Mouse (Mus musculus) forebrain, postnatal 0 days (tissue): ENCODE data around the gene Serpinb1b. TPM values are rescaled to one million over a fixed set of nuclear protein-coding genes. Genes with fewer than 3 reads are reported as not detected.

ENCODE experiments used
- ATAC-seq: fragments of 200-750 bp; cut with Nextera tagmentation; 2 replicates; pipeline ENCODE4 v1.8.0; 2017; ENCODE audit warnings: mild to moderate bottlenecking, moderate library complexity
- DNase-seq: peaks from one replicate; pipeline ENCODE4 v3.0.0-alpha.2; 2015
- H3K27ac ChIP-seq: fragments of 300-500 bp; sonication (generic); 2 replicates; pipeline ENCODE4 v1.5.1; 2014; ENCODE audit warnings: low read depth, mild to moderate bottlenecking, antibody characterized with exemption, low read length, moderate library complexity, mixed read lengths
- H3K27me3 ChIP-seq: fragments of 300-500 bp; sonication (generic); 2 replicates; pipeline ENCODE4 v1.6.1; 2014; ENCODE audit warnings: mild to moderate bottlenecking, low read length, mixed read lengths; ENCODE audit not compliant: insufficient read depth
- H3K36me3 ChIP-seq: fragments of 300-500 bp; sonication (generic); 2 replicates; pipeline ENCODE4 v1.6.1; 2014; ENCODE audit warnings: mild to moderate bottlenecking, moderate library complexity; ENCODE audit not compliant: insufficient read depth
- H3K4me1 ChIP-seq: fragments of 300-500 bp; sonication (generic); 2 replicates; pipeline ENCODE4 v1.6.1; 2014; ENCODE audit warnings: antibody characterized with exemption; ENCODE audit not compliant: insufficient read depth
- H3K4me2 ChIP-seq: fragments of 300-500 bp; sonication (generic); 2 replicates; pipeline ENCODE4 v1.6.1; 2014; ENCODE audit warnings: low read depth, mild to moderate bottlenecking, moderate library complexity
- H3K4me3 ChIP-seq: fragments of 300-500 bp; sonication (generic); 2 replicates; pipeline ENCODE4 v1.5.1; 2014; ENCODE audit warnings: low read depth, low read length, mixed read lengths
- H3K9ac ChIP-seq: fragments of 300-500 bp; sonication (generic); 2 replicates; pipeline ENCODE4 v1.6.1; 2014; ENCODE audit warnings: mild to moderate bottlenecking
- H3K9me3 ChIP-seq: fragments of 300-500 bp; sonication (generic); 2 replicates; pipeline ENCODE4 v1.6.1; 2016; ENCODE audit warnings: low read length
- CTCF ChIP-seq: sonication (generic); IDR thresholded peaks from 2 replicates; pipeline ENCODE4 v1.5.1; 2016; ENCODE audit warnings: antibody characterized with exemption, control low read depth, low read depth
- WGBS: fragments of 180-500 bp; shearing (Covaris S2); extraction: QIAGEN DNeasy Blood & Tissue Kit; methylation state at CpG from one replicate; pipeline ENCODE4 v1.1.7; 2014; 5-methylcytosine and 5-hydroxymethylcytosine counted together
- polyA plus RNA-seq: library from polyadenylated mRNA; unstranded; fragments of >200 nt; fragmentation: Nextera tagmentation; extraction: Ambion mirVana; gene quantifications from 2 replicates; pipeline ENCODE4 v1.2.1, GENCODE M21; 2015
- total RNA-seq: library from RNA; depleted of rRNA; stranded (reverse); fragments of >200 nt; gene quantifications from 2 replicates; pipeline ENCODE4 v1.2.3, GENCODE M21; 2014

Serpinb1b gene
- total and polyA plus RNA-seq, 2 experiments from 2014 or later, result 0.95 to 3.5 TPM

DNA sequence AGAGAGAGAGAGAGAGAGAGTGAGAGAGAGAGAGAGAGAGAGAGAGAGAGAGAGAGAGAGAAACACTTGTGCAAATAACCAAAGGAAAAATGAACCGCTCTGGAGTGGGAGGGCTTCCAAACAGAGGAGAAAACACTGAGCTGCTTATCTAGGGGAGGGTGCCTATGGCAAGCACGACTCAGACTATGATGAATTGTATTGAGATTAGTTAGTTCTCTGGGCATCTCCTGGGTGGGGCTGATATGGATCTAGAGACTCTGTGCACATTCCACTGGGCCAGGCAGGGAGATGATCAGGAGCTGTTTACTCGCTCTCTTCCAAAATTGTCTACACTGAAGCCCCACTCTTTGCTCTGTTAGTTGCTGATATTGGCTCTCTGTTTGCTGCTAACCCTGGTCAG lies 26.7 kb upstream of the Serpinb1b start:
- no peak overlapping the region for H3K4me2 ChIP-seq
- H3K4me1 ChIP-seq, result no peaks in the 10 kb centered on the region
- DNase-seq, result no peak
- H3K4me3 ChIP-seq, result no peak overlapping the region
- no peaks in the 10 kb centered on the region for H3K9me3 ChIP-seq
- H3K9ac ChIP-seq, result no peak overlapping the region
- H3K27ac ChIP-seq, result no peak overlapping the region
- WGBS, result 69% methylated on average over 3 of the region's 3 CpGs
- no peak for TF ChIP-seq CTCF
- no peaks in the 10 kb centered on the region for H3K27me3 ChIP-seq
- ATAC-seq, result no peak
- H3K36me3 ChIP-seq, result no peaks in the 10 kb centered on the region

DNA sequence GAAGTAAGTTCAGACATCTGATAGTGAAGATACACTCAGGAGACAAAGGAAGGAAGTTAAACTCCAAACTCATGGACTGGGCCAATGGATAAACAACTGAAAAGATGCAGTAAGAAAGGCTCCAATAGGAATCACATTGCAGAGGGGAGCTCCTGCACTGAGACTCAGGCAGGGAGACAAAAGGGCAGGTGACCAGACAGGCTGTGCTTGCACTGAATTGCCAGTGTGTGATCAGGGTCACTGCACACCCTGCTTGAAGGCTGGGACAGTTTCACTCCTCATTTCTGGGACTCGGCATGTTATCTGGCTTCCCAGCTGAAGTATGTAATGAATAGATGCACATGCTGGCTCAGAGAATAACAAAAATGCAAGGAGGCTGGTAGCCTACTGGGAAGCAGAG lies 15.3 kb upstream of the Serpinb1b start:
- H3K4me3 ChIP-seq, result no peak overlapping the region
- ATAC-seq (no peak), DNase-seq (no peak)
- no peaks in the 10 kb centered on the region for H3K36me3 ChIP-seq
- H3K9ac ChIP-seq, result no peak overlapping the region
- H3K4me1 ChIP-seq, result no peaks in the 10 kb centered on the region
- no peaks in the 10 kb centered on the region for H3K9me3 ChIP-seq
- no peak for TF ChIP-seq CTCF
- H3K4me2 ChIP-seq, result no peak overlapping the region
- H3K27me3 ChIP-seq, result no peaks in the 10 kb centered on the region
- H3K27ac ChIP-seq, result no peak overlapping the region
- WGBS, result 69% methylated on average over 1 of the region's 1 CpGs

DNA sequence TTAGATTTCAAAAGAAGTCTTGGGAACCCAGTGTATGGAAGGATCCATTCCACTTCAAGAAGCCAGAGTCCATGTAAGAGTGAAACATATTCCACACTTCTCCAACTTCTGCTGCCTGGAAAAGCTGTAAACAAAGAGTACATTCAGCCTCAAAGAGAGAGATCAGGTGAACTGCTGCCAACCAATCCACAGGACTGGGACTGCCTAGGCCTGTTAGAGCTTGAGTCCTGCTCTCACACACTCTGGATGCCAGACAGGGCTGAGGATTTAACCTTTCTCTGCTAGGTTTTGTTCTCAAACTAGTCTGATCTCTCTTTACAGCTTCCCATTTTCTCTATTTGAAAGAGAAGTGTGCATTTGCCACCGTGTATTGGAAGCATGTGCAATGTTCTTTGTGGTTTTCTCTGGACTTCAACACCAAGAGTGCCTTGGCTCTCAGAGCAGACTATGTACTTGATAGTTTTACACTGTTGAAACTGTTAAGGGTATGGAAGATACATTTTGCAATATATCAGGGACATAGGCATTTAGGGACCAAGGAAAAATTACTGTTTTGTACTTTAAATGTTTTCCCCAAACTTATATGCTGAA lies 10.9 kb upstream of the Serpinb1b start:
- H3K9me3 ChIP-seq, result no peaks in the 10 kb centered on the region
- 55% methylated on average over 1 of the region's 1 CpGs for WGBS
- no peaks in the 10 kb centered on the region for H3K4me1 ChIP-seq
- ATAC-seq, result no peak
- no peak overlapping the region for H3K27ac ChIP-seq
- no peak for DNase-seq
- H3K9ac ChIP-seq, result no peak overlapping the region
- no peaks in the 10 kb centered on the region for H3K27me3 ChIP-seq
- H3K4me3 ChIP-seq, result no peak overlapping the region
- no peak overlapping the region for H3K4me2 ChIP-seq
- H3K36me3 ChIP-seq, result no peaks in the 10 kb centered on the region
- no peak for TF ChIP-seq CTCF

DNA sequence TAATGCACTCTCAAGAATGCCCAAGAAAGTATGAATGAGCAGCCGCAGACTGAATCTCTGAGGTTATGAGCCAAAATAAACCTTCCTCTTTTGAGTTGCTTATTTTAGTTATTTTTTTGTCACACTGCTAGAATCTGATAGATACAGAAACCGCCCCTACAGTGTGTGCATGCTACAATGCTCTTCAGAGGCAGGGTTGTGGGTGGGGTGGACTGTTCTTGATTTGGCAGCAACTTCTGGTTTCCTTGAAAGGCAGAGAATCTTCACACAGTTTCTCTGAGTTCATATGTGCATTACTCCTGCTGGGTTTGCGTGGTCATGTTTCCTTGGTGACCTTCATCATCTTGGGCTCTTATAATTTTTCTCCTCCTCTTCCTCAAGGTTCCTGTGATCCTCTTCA lies 10.2 kb upstream of the Serpinb1b start:
- no peak for DNase-seq

DNA sequence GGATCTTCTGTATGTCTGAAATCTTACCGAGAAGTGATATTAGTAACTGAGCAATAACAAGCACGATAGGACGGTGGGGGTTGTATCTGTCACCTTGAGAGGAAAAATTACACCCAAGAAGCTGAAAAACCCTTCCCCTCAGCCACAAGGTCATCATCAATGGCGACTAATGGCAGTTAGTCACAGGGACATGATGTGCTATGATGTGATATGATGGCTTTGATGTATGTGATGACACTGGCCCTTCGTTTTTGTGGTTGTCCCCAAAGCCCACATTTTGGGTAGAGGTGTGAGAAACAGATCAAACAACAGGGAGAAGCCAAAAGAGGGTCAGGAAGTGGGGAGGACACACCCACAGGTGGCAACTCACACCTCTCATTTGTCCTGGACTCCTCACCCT lies 6.6 kb upstream of the Serpinb1b start:
- no peak overlapping the region for H3K9ac ChIP-seq
- 84% methylated on average over 5 of the region's 5 CpGs for WGBS
- no peak overlapping the region for H3K4me2 ChIP-seq
- no peak overlapping the region for H3K4me3 ChIP-seq
- ATAC-seq (no peak), DNase-seq (no peak)
- H3K27ac ChIP-seq, result no peak overlapping the region
- H3K27me3 ChIP-seq, result no peaks in the 10 kb centered on the region
- no peaks in the 10 kb centered on the region for H3K4me1 ChIP-seq
- no peak for TF ChIP-seq CTCF
- H3K9me3 ChIP-seq, result no peaks in the 10 kb centered on the region
- no peaks in the 10 kb centered on the region for H3K36me3 ChIP-seq

More for the DNA sequence above, 10.2 kb upstream of the Serpinb1b start:
- no peak overlapping the region for H3K4me3 ChIP-seq
- no peak for ATAC-seq
- TF ChIP-seq CTCF, result no peak
- H3K27ac ChIP-seq, result no peak overlapping the region
- no peak overlapping the region for H3K9ac ChIP-seq
- H3K4me2 ChIP-seq, result no peak overlapping the region
- H3K36me3 ChIP-seq, result no peaks in the 10 kb centered on the region
- no peaks in the 10 kb centered on the region for H3K9me3 ChIP-seq
- H3K4me1 ChIP-seq, result no peaks in the 10 kb centered on the region
- WGBS, result 85% methylated on average over 3 of the region's 3 CpGs
- no peaks in the 10 kb centered on the region for H3K27me3 ChIP-seq

DNA sequence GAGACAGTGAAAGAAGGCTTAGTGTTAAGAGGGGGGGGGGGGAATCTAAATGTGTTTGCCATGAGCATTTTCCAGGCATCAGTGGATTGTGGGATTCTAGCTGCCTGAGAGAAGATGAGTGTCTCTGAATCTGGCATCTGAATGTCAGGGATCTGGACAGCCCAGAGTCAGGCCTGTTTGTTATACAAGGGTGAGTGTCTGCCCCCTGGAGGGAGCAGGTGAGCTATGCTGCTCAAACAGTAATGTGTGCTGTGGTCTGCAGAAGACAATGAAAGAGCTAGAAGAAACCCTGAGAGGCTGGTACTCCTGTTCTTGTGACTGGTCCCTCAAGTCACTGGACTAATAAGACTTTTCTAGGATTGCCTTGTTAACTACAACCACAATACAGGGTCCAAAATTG lies 4.3 kb upstream of the Serpinb1b start:
- ATAC-seq (peak; percentile 43), DNase-seq (no peak)
- no peaks in the 10 kb centered on the region for H3K27me3 ChIP-seq
- peak; percentile 39; the same call in 1 of the 2 replicates for TF ChIP-seq CTCF
- no peaks in the 10 kb centered on the region for H3K4me1 ChIP-seq
- H3K9ac ChIP-seq, result no peak overlapping the region
- no peak overlapping the region for H3K4me2 ChIP-seq
- no peak overlapping the region for H3K4me3 ChIP-seq
- no peaks in the 10 kb centered on the region for H3K36me3 ChIP-seq
- H3K27ac ChIP-seq, result no peak overlapping the region
- no peaks in the 10 kb centered on the region for H3K9me3 ChIP-seq

DNA sequence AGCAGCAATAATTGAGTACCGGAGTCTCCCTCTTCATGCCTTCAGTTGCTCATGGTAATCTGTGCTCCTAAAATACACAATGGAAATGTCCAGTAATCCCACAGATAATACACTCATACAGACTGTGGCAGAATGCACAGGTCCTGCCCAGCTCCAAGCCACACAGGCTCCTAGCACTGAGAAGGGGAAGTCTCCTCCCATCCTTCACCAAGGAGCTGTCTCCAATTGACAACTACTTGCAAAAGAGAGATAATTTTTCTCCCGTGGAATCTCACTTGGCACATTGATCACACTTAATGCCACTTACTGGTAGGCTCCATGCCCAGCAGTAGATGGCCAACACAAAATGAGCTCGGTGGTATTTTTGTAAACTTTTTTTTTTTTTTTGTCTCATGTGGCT lies 2.1 kb upstream of the Serpinb1b start:
- Histone ChIP-seq H3K9me3 (no peaks in the 10 kb centered on the region), H3K36me3 (no peaks in the 10 kb centered on the region), H3K9ac (no peak overlapping the region), H3K4me3 (no peak overlapping the region), H3K27me3 (no peaks in the 10 kb centered on the region), H3K4me2 (no peak overlapping the region), H3K4me1 (no peaks in the 10 kb centered on the region), H3K27ac (no peak overlapping the region)
- no peak for ATAC-seq
- TF ChIP-seq CTCF, result no peak
- 73% methylated on average over 3 of the region's 3 CpGs for WGBS
- DNase-seq, result no peak
